Mouse (Mus musculus): ENCODE measurements around the gene Hhipl1. TPM values are rescaled to one million over a fixed set of nuclear protein-coding genes. Genes with fewer than 3 reads are reported as not detected.

The Hhipl1 gene
- 4.6 and 5.1 TPM in 2 replicates for polyA plus RNA-seq (2012; rRNA removed)

DNA sequence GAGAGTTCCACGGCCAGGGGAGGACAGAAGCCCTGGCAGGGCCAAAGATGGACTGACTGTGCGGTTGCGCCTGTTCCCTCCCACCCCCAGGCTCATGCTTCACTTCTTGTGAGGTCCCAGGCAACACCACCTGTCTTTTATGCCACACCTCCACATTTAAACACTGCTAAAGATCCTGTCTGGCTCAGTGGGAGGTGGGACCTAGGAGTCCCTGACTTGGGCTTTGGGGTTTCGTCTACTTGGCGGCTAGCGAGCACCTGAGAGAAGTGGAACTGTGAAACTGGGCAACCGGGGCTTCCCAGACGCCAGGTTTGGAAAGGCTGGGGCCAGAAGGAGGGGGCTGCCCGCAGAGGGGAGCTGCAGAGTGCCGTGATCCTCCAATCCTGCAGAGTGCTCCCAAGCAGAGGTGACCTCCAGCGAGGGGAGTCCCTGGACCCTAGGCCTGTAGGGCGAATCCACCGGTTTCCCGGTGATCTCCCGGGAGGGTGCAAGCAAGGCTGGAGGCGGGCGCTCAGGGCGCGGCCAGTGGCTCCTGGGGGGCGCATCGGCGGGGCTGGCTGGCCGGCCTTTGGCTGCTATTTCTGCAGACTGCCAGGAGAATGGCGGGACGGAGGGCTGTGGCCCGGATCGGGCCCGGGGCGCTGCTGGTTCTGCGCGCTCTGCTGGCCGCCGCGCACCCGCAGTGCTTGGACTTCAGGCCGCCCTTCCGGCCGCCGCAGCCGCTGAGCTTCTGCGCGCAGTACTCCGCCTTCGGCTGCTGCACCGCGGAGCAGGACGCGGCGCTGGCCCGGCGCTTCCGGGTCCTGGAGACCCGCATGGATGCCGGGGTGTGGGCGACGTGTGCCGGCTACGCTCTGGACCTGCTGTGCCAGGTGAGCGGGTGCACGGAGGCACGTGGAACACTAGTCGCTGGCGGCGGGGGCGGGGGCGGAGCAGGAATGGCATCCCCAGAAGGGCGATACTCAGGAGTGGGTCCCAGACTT, at the start of gene Hhipl1:
Gene Hhipl1 (plus strand): TSS at position 459 of the 983 bp plus-strand sequence.

GRCm38 (mm10) chr12:108274661-108275507, 31.2 kb upstream of the Hhipl1 start, which contains the start of gene Ccdc85c:
TSS of gene Ccdc85c (minus strand) at chr12:108275425.

DNA sequence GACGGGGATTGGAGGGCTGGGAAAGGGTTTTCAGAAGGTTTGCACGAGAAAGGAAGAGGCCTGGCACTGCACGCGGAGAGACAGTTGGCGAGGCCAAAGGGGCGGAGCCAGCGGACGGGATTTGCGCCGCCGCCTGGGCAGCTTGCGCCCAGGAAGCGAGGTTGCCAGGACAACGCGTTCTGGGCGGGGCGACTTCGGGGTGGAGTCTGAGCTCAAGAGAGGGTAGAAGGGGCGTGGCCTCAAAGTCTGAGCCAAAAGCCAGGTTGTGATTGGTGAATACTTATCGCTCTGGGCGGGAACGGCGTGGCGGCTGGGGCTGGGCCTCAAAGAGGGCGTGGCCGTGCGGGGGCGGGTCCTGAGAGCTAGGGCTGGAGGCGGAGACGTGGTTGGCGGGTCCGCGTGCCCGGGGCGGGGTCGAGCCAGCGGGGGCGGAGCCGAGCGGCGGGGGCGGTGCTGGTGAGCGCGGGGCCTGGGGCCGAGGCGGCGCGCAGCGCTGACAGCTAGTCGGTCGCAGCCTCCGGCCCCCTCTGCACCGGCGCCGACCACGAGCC, 27.9 kb downstream of the Hhipl1 start, which contains the start of gene Cyp46a1:
Gene Cyp46a1 (plus strand): TSS at position 487 of the 551 bp plus-strand sequence.

DNA sequence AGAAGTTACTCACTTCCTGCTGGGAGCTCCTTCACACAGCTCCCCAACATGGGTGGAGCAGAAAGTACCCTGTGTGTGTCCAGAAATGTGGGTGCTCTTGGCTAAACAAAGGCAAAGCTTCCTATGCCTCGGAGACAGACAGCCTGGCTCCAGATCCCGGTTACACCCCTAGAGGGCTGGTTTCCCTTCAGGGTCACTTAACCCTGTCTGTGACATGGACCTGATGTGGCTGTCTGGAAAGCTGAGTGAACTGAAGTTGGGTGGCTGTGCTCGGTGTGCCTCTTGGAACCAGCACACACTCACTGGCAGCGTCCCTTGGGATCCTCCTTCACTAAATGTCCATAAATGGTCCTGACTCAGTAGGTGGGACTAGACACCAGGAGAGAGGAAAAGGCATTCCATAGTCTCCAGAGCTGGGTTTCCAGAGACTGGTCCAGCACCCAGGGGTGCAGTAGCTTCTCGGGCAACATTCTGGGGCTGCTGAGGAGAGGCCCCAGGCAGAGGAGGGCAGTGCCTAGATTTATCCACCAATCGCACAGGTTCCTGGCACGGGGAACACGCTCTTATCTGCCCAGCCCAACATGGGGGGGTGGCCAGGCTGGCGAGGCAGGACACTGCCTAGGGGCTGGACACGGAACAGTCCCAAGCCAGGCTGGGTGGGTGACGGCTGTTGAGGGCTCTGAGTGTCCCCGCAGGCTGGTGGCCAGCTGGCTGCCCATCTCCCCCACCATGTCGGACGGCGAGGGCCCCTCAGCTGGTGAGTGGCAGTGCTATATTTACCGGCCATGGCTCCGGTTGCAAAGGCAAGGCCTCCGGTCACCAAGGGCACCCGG, 64.7 kb downstream of the Hhipl1 start, which contains the start of gene Eml1:
Gene Eml1 (plus strand): TSS at position 362 of the 833 bp plus-strand sequence.

Other genes starting within 250 kb of the Hhipl1 start
- 76.2 and 77.7 TPM in 2 replicates for gene Setd3, start 127.0 kb upstream of the Hhipl1 start, polyA plus RNA-seq (2012; rRNA removed)
- gene Ccnk, start 126.7 kb upstream of the Hhipl1 start, polyA plus RNA-seq (2012; rRNA removed), result 22.0 and 24.9 TPM in 2 replicates
- gene Ccdc85c, start 30.8 kb upstream of the Hhipl1 start, polyA plus RNA-seq (2012; rRNA removed), result 24.2 and 28.9 TPM in 2 replicates
- gene Cyp46a1, start 28.1 kb downstream of the Hhipl1 start, polyA plus RNA-seq (2012; rRNA removed), result 60.7 and 66.5 TPM in 2 replicates
- 71.8 and 77.3 TPM in 2 replicates for gene Eml1, start 64.7 kb downstream of the Hhipl1 start, polyA plus RNA-seq (2012; rRNA removed)
- 382 and 401 TPM in 2 replicates for gene Evl, start 248.4 kb downstream of the Hhipl1 start, polyA plus RNA-seq (2012; rRNA removed)

Measured in central nervous system, embryonic 18 days (tissue).